Mouse (Mus musculus) kidney, postnatal 10 days (tissue): ENCODE measurements around the gene Fam118a.
"Not testable (repeated sequence)": the region's sequence is repeated elsewhere in the genome, so short reads cannot be mapped to it uniquely, and the experiment has no call there.

Experiments used
- DNase-seq: peaks from one replicate; pipeline ENCODE4 v3.0.0; 2021; ENCODE audit warnings: mixed read lengths

Gene Fam118a

DNA sequence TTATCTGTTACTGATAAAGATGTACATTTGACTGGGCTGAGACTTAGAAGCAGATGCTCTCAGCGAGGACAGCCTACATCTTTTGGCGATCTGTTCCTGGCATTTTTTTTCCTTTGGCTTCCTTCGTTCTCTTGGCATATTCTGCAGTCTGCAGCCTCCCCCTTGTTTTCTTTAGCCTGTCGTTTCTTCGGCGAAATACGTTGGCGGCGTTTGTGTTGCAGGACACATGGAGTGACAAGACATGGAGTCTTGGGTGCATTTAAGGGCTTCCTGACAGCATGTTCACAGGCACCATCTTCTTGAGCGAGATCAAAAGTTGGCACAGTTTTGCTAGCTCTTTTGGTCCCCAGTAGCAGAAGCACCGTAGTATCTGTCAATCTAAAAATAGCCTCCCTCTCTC, 13.0 kb upstream of the Fam118a start:
- DNase-seq, result no peak

DNA sequence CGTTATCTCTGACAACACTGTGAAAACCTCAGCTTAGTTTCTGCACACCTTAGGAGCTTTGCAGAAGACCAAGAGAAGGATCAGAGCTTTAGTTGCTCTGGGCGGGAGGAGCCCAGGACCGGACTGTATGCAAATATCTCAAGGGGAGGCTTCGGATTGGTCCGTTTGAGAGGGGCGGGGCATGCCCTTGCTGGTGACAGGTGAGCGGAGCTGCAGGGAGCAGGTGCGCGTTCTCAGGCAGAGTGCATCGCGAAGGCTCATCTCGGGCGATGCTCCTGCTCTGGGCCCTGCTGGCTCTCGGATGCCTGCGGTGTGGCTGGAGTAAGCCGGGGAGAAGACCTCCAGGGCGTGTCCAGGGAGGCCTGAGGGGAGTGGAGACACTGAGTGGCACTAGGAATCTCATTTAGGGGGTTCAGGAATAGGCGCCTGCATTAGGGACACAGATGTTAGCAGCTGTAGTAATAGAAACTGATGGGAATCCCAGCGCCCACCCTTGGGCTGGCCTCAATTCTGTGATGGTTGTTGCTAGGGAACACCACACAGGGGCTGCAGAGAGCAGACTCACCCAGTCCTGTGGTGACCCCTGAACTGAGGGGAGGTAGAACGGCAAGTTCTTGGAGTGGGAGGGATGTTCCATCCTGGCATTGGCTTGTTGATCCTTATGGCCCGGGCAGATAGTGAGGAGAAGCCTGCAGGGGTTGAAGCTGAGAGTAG, 11.6 kb upstream of the Fam118a start, which contains the start of gene Upk3a:
Gene Upk3a (plus strand): TSS at position 191 of the 714 bp plus-strand sequence.
- DNase-seq, result peak; percentile 71

DNA sequence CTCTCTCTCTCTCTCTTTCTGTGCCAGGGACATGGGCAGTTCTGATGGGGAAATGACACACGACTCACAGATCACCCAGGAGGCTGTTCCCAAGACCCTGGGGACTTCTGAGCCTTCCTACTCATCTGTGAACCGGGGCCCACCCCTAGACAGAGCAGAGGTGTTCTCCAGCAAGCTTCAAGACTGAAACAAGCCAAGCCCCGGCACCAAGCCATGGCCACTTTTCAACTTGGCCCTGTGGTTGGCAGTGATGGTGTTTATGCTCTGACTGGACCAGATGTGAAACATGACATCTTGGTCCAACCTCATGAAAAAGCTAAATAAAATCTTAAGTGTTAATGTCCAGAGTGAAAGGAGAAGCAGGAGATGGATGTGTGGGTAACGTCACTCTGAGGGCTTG, 6.5 kb upstream of the Fam118a start:
- DNase-seq, result no peak

DNA sequence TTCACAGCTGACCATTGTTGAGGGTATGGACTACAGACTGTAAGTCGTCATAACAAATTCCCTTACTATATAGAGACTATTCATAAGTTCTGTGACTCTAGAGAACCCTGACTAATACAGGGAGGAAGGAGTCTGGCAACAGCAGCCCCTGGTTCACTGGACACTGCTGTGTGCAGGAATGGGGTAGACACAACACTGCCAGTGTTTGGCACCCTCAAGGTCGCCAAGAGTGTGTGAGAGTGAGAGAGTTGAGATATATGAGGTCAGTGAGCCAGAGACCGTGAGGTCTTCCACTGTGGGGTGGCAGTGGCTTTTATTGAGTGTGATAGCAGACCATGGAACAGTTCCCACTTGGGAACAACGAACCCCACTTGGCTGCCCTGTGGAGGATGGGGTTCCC, 2.6 kb upstream of the Fam118a start:
- DNase-seq, result no peak

DNA sequence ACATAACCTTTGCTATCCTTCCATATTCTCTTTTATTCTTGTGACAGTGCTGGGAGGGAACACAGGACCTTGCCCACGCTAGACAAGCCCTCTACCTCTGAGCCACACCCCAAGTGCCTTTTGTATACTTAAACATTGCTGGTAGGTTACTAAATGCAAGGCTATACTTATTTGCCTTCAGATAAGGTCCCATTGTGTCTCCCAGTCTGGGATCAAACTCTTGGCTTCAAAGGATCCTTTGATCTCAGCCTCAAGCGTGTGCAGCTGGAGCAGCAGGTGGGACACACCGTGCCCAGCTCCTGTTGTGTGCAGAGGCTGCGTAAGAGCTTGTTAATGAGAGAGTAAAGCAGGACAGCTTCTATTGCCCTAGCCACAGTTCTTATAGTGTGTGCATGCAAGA, 1.0 kb upstream of the Fam118a start:
- DNase-seq, result no peak

DNA sequence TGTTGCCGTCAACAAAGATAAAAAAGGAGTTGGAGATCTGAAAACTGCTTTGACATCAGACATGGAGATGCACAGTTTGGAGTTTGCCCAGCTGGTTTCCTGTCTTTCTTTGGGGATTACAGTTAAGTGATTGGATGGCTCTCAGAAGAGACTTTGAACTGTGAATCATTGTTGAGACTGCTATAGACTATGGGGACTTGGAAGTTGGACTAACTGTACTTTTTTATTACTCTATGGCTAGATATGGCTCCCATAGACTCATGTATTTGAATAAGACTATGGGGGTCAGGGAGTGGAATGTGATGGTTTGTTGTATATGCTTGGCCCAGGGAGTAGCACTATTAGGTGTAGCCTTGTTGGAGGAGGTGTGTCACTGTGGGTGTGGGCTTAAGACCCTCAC, 1.9 kb downstream of the Fam118a start:
- DNase-seq, result not testable (repeated sequence)

DNA sequence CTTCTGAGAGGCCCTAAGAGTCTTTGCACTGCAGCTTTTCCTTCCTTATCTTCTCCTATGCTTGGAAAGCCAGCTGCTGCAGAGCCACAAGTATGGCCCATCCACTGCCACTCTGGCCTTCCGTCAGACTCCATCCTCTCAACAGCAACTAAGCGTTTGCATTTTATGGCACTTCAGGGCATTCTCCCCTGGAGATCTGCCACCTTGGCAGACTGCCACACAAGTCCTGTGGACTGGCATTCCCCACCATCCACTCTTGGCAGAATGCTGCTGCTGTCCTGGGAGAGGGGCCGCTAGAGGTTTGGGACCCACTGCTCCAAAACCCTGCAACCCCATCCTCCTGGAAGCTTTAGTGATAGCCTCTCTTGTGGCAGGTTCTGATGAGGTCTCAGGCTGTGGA, 3.1 kb downstream of the Fam118a start:
- DNase-seq, result peak; percentile 72

DNA sequence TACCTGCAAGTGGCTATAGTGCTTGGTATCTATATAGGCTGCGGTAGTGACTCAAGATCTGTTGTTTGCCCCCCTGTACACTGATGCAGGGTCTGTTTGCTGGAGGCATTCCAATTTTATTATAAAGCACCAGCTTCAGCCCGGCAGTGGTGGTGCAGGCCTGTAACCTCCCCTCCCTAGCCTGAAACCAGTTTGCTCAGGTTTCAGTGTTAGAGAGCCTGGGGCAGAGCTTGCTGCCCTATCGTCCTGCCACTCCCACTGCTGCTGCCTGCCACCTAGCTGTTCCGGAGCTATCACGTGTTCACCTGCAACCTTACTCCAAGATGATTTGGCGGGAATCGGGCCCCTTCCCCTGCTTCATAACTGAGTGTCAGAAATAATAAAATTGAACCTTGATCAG, 5.2 kb downstream of the Fam118a start:
- peak; percentile 63 for DNase-seq

DNA sequence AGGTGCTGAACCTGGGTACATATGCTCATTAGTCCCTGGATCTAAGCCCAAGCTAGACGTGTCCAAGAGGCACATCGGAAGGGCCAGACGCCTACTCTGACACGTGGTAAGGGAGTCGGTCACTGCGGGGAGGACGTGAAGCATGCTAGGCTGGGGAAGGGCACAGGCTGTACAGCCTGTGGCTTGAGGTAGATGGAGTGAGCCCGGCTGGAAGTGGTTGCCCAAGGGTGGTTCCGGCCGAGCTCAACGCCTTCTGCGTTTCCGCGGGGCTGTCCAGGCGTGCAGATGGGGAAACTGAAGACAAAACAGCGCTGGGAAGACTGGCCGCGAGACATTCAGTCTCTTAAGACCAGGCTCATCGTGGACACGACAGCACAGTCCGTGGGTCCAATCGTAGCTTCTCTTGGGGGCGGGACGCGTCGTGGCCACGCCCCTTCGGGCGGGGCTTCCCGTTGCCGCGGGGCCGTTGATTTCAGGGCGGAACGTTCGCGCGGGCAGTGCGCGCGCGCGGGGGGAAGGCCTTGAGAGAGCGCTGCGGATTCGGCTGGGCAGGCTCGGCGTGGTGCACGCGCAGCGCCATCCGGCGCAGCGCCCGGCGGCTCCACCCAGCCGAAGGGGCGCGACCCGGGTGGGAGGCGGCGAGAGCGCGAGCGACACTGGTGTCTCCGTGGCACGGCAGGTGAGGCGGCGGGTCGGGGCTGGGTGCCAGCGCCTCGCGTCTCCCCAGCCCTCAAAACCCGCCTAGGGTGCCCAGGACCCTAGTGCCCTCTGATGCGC, 8.0 kb downstream of the Fam118a start:
- peak; percentile 99 for DNase-seq

DNA sequence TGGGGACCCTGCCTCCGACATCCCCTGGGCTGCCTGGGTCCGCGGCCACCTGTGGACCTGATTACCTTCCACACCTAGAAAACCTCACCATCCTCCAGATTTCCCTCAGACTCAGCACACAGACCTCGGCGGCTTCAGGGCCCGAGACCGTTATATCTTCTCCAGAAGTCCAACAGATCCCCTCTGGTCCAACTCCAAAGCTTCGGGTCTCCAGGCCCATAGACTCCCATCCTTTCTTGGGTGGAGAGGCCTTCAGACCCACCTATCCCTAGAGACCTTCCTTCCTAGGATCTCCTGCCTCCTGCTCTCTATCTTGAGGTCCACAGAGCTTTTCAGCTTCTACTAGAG, 8.6 kb downstream of the Fam118a start:
- DNase-seq, result no peak

DNA sequence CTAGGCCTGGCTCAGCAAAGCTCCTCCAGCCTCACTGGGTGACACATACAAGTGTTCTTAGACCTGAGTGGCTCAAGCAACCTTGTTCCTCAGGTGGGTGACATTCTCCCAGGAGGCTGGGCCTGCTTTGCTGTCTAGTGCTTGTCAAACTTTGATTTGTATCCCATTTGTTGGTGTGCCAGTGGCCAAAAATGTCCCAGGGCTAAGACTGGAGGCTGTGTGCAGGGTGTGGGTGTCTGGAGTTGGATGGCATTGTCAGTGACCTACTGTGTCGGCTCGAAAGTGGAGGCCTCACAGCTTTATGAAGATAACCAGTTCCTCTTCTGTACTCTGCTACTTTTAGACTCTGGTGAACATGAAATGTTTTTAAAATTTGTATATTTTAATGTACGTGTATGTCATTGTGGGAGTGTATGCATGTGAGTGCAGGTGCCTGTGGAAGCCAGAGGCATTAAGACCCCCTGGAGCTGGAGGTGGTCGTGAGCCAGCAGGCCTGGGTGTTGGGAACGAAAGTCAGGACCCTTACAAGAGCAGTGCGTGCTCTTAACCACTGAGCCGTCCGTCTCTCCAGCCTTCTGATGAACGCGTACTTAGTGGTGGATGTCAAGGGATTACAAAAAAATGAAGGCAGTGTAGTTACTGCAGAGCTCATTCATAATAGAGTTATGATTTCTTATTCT, 12.9 kb downstream of the Fam118a start:
- DNase-seq, result no peak

DNA sequence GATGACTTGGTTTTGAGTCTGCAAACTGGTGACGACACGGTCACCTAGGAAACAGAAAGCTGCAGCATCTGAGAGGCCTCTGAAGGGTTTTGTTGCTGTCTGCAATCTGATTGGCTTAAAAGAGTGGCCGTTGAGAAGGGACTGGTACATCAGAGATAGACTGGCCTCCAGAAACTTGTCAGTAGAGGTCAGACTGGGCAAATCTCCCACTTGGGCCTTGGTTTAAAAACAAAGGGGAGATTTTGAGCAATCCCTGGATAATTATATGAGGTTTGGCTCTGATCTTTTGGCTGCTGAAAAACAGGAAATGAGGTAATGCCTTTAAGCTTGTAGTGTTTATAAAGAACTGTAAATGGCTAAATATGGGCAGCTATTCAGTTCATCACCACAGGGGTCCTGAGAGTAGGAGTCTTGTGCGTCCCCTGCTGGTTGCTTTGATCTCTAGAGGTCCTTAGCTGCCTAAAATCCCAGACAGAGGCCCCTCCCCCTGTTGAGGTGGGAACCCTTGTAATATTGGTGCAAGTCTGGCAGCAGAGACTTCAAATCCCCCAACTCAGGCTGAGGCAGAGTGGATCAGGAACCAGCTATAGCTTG, 13.7 kb downstream of the Fam118a start:
- DNase-seq, result peak; percentile 87

DNA sequence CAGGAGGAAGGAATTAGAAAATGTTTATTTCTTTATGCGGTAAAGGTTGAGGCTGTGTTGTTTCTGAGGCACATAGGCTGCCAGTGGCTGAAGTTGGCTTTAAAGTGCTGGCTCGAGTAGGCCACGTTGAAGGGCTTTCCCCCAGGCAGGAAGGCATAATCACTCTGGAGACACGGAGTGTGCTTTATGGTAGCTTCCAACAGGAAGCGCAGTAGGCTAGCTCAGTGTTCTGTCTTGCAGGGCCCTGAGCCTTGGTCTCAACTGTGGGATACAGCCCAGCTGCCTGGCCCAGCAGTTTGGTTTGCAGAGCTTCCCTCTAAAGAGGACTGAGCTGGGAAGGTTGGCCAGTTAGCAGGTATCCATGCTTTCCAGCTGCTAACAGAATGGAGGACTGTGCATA, 14.4 kb downstream of the Fam118a start:
- no peak for DNase-seq

DNA sequence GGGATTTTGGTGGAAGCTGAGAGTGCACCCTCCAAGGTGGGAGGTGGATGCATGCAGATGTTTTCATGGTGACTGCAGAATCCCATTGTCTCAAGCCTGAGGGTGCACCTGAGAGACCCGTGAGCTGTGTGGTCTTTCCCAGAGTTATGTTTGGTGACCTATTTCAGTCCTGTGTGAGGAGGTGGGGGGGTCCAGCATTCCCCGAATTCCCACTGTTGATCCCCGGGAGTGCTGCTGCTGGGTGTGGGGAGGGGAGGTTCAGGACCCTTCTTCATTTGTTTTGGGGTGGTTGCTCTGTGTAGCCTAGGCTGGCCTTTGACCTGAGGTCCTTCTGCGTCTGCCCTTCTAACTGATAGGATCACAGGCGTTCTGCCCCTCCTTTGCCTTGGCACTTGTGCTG, 15.0 kb downstream of the Fam118a start:
- DNase-seq, result no peak

DNA sequence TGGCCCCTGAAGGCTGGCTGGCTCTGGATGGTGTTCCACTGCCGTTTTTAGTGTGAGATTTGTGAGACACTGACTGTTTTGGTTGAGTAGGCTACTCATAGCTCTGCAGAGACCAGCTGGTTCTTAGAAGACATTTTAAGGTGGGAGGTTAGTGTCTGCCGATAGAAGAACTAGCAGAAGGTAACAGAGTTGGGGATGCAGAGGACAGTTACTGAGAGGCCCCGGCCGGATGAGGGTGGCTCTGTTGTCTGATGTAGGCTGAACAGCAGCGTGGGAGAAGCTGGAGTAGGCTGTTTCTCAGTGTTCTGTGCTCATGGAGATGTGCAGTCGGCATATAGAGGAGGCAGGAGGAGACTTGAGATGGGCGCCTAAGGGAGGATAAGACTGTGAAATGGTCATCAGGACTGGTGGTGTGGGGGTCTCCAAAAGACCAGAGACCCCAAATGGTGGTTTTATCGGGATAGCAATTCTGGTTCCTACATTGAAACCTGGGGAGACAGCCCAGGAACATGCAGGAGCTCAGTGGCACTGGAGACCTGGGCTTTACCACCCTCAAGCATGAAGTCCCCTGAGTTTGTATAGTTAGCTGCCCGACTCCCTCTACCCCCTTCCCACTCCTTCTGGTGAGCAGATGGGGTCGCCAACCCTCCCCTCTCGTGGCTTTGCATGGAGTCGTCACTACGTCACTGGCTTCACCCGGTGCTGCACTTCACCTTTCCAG, 17.6 kb downstream of the Fam118a start:
- DNase-seq, result no peak

DNA sequence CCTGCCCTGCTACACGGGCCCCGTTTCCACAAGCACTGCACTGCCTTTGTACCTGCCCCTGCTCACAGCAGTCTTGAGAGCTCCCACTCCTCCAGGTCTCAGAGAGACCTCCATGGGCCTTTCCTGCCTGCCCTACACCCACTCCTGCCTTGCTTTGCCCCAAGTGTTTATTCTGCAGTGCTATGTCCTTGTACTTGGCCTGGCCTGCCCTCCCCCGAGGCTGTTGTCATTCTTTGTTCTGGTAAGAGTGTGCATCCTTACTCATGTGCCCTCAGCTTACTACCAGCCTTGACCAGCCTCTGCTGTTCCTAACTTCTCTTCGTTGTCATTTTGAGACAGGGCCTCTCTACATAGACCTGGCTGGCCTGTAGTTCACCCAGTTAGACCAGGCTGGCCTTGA, 19.1 kb downstream of the Fam118a start:
- no peak for DNase-seq

DNA sequence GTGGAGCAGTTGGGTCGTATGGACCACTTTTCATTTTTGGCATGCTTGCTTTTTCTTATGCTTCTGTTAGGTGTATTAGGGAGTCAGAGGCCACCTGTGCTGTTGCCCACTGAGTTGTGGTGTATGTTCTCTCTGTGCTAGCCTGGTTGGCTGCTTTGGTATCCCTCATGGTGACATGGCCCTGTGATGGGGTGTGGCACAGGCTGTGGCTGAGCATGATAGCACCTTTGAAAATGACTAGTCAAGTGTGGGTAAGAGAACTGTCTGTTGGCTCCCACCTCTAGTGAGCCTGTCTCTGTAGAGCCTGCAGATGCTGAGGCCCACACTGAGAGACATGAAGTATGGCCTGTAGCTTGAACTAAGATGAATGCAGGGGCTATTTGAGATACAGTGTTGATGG, 21.0 kb downstream of the Fam118a start:
- no peak for DNase-seq

DNA sequence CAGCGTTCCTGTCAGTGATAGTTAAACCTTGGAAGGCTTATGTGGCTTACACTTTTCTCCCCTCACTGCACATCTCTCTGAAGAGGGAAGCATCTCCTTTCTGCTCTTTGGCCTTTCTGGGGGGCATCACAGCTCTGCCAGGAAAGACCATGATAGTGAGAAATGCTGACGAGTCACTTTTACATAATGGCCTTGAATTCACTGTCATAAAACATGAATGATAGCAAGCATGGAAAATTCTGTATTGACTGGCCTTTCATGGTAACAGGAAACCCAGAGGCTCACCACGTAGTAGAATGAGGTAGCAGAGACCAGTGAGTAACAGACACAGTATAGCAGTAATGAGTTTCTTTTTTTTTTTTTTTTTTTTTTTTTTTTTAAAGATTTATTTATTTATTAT, 25.4 kb downstream of the Fam118a start:
- no peak for DNase-seq

DNA sequence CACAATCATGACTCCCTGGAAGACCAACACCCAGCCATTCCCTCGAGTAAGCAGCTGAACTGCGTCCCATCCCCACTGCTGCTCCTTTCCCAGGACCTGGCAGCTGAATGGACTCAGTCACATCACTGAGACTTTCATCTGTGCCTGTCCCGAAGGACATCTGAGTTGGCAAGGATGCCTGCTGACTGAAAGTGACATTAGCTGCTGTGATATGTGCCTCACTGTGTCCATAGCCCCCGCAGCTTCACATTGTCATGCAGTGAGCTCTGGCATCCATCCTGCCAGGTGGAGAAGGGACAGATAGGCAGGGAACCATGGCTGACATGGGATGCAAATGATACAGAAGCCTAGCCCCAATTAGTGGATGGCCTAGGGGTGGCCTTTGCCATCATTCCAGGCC, 26.4 kb downstream of the Fam118a start:
- no peak for DNase-seq

DNA sequence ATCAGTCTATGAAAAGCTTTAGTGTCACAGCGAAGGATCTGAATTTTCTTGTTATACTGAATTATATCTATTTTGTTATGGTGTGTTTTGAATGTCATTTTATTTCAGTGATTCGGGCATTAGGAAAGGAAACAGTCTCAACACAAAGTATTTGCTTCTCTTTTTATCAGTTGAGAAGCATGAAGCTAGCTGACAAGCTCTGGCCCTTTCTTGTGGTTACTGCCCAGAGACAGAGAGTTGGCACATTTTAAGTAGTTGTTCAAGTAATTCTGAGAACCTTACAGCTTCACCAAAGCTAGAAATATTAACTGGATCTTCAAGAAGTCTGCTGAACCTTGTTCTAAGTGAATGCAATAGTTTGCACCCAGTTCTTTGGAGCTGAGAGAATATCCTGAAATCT, 34.7 kb downstream of the Fam118a start:
- DNase-seq, result no peak

DNA sequence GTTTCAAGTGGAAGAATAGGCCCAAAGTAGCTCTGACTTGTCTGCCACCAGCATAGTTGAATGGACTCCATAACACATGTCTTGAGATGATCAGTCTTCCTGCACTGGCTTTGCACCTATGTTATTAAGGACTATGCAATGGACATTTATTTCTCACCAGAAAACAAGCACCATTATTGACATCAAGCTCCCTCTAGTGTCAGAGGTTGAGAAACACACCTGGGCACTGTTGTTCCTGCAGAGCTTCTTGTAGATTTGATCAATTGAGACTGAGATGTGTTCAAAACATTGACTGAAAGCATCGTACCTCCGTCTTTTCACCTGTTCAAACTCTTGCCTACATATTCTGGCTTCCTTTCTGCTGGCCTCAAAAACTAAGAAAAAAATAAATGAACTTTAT, 41.8 kb downstream of the Fam118a start:
- DNase-seq, result peak; percentile 48

DNA sequence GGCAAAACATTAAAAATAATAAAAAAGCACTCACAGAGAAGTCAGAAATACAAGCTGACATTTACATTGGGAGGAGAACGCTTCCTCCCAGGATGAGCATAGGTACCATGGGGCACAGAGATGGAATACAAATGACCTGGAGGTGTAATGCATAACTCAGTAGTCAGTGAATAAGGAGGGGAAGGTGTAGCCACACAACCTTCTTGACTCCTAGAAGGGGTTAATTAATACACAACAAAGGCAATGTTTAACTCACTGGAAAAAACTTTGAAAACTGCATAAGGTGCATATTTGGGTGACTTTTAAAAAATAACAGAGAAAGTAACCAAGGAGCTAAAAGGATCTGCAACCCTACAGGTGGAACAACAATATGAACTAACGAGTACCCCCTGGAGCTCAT, 43.9 kb downstream of the Fam118a start:
- no peak for DNase-seq

DNA sequence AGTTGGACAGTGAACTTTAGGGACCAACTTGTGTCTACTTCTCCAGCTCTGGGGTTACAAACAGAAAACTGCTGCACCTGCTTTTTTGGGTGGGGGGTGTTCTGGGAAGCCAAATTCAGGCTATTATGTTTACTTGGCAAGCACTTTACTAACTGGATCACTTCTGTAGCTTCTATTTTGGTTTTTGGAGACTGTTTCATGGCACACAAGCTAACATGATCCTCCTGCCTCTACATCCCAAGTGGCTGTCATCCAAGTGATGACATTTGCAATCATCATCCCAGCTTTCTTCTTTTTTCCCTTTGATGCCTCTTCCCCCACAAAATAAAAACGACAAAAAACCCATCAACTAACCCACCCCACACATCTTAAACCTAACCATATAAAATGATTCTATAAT, 56.9 kb downstream of the Fam118a start:
- DNase-seq, result no peak
